Mouse (Mus musculus) CD4-positive helper T cell, adult 2 months (primary cell): ENCODE measurements at regions not wholly inside any gene's neighbourhood (a gene's known extent, or its start where the extent isn't known, plus 50 kb on each side); places are given as distances from the start of the nearest gene placed in this dataset.
A peak's percentile ranks its signal among the peaks of the same experiment; 100 is the strongest.

Source experiments
- DNase-seq: peaks from one replicate; pipeline ENCODE4 v3.0.0-alpha.2; 2012; ENCODE audit warnings: low read depth, missing footprints, low spot score

GRCm38 (mm10) chr1:189092819-189093218 lies 85.2 kb upstream of the Kctd3 start:
- no peak for DNase-seq

GRCm38 (mm10) chr1:189085245-189085644 lies 77.6 kb upstream of the Kctd3 start:
- DNase-seq = peak; percentile 39

GRCm38 (mm10) chr1:189081267-189081666 lies 73.6 kb upstream of the Kctd3 start:
- DNase-seq = no peak

GRCm38 (mm10) chr1:189080797-189081196 lies 73.2 kb upstream of the Kctd3 start:
- DNase-seq = peak; percentile 8

- DNase-seq = no peak
These were observed 72.1 kb upstream of the Kctd3 start for GRCm38 (mm10) chr1:189079451-189080410.

- no peak for DNase-seq
These were observed 70.2 kb upstream of the Kctd3 start for GRCm38 (mm10) chr1:189077861-189078260.

- DNase-seq = no peak
These were observed 68.6 kb upstream of the Kctd3 start for GRCm38 (mm10) chr1:189076276-189076675.

- DNase-seq = no peak
These were observed 68.0 kb upstream of the Kctd3 start for GRCm38 (mm10) chr1:189075671-189076070.

GRCm38 (mm10) chr1:189072516-189072915 lies 64.9 kb upstream of the Kctd3 start:
- no peak for DNase-seq

- DNase-seq = no peak
These were observed 60.6 kb upstream of the Kctd3 start for GRCm38 (mm10) chr1:189068204-189068603.

- DNase-seq = no peak
These were observed 59.7 kb upstream of the Kctd3 start for GRCm38 (mm10) chr1:189067204-189067960.

GRCm38 (mm10) chr1:189066446-189067151 lies 59.0 kb upstream of the Kctd3 start:
- DNase-seq = no peak

- DNase-seq = no peak
These were observed 57.7 kb upstream of the Kctd3 start for GRCm38 (mm10) chr1:189065152-189065910.

- no peak for DNase-seq
These were observed 57.0 kb upstream of the Kctd3 start for GRCm38 (mm10) chr1:189064629-189065028.

- no peak for DNase-seq
These were observed 56.1 kb upstream of the Kctd3 start for GRCm38 (mm10) chr1:189063699-189064098.

GRCm38 (mm10) chr1:189063209-189063608 lies 55.6 kb upstream of the Kctd3 start:
- no peak for DNase-seq
